Mouse (Mus musculus): Measurements from ENCODE around the gene Mad1l1.

The Mad1l1 gene

DNA sequence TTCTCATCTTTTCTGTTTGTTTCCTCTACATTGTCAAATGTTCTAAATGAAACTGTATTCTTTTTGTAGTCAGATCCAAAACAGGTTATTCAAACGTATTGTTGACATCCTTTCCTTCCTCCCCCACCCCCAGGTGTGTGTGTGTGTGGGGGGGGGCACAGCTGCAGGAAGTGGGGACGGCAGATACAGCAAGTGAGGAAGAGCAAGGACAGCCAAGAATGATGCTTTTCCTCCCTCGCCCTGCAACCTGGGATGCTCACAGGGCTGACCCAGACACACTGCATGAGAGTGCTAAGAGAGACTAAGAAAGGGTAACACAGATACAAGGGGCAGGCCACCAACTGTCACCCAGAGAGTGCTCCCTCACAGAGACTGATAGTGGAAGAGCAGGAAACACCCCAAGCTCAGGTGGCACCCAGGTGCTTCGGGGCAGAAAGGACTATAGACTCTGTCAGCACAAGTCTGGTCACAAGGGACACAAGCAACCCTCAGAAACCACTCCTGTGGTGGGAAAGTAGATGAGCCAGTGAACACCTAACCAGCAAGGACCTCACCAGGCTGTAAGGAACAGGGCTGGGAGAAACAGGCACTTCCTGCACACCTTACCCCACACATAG lies 105.8 kb downstream of the Mad1l1 start:
- DNase-seq (ENCODE audit: low spot score) = no peak

DNA sequence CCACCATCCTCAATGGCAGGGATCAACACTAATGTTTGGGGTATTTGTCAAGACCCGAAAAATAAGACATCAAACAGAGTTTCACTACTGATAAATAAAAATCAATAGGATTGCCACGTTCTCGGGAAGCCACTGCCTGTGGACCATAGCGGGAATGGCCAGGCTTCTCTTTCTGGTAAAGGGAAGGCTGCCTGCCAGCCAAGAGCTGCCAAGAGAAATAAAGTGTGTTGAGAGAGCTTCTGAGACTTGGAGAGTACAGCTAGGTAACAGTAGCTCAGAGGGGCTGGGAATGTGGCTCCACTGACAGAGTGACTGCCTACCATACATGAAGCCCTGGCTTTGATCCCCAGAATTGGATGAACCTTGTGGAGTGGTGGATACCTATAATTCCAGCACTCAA lies 108.4 kb downstream of the Mad1l1 start:
- DNase-seq (ENCODE audit: low spot score) = no peak

DNA sequence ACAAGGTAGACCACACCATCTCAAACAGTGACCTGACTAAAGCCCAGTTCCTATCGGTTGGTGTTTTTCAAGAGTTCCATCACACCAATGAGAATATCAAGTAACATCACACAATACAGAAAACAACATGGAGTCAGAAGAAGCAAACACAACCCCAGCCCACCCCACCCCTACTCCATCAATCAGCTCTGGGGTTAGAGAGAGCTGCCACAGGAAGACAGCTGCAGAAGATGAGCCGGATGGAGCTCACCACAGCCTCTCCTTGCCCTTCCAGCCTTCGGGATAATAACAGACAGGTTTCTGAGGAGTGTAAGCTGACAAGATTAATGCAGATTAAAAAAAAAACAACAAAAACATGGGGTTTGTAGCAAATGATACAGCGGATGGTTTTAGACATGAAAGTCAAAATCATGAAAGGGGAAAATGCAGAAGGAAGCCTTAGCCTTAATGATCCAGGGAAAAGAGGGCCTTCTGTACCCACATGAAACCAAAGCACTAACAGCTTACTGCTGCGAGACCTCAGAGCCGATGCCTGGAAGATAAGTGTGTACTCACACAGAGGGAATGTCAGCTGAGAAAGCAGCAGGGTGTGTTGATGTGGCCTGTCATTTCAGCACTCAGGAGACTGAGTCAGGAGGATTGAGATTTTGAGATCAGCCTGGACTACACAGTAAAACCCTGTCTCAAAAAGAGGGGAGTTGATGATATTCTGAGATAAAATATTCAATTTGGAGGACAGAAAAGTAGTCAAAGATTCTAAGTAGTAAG lies 110.8 kb downstream of the Mad1l1 start:
- DNase-seq (ENCODE audit: low spot score) = no peak

GRCm38 (mm10) chr5:140208743-140209409 lies 112.5 kb downstream of the Mad1l1 start:
- peak; percentile 60 for DNase-seq (ENCODE audit: low spot score)

DNA sequence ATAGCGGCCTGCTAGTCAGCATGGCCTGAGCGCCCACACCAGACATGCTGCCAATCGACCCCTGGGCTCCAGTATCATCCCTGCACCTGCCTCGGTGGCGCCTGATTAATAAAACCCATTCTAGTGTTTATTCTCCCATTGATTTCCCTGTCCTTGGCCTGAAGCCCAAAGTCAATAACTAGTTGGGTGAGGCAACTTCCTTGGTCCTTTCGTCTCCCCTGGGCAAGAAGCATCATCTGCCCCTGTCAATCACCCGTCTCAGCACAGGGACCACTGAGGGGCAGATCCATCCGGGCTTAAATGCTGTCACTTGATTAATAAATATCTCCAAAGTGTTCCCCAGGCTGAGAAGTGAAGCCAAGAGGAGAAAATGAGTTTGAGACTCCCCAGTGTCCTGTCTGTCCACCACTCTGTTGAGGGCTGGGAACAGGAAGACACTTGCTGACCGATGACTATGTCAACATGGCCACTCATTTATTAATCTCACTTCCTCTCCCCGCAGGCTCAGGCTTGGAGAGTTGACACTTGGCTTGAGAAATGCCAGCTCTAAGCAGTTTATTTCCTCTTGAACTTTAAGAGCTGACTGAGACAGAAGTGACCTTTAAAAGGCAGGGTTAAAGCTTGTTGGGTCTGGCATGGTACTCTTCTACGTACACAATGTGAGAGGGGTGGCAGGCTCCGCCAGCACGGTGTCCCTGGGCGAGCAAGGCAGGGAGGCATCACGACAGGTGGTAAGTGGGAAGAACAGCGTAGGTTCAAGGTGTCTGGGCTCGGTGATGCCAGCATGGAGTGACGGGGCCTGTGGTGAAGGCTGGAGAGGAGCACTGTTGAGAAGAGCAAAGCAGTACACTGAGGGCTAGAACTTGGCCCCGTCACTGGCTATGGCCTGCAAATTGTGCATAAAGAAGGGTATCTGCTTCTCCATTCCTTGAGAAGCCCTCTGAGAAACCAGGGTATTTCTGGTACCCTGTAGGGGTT lies 114.3 kb downstream of the Mad1l1 start:
- no peak for DNase-seq (ENCODE audit: low spot score)

DNA sequence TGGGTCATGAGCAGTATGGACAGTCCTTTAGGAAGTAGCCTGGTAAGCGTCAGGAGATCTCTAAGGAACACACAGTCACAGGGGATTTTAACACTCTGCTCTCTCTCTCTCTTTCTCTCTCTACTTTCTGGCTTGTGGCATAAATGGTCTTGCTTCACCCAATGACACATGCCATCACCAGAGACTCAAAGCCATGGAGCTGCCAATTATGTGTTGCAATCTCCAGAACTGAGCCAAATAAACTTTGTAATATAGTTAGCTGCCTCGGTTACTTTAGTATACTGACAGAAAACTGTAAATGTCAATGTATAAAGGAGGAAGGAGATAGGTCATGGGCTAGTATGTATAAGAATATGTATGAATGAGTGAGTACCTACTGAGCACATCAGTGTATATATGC lies 115.4 kb downstream of the Mad1l1 start:
- no peak for DNase-seq (ENCODE audit: low spot score)

DNA sequence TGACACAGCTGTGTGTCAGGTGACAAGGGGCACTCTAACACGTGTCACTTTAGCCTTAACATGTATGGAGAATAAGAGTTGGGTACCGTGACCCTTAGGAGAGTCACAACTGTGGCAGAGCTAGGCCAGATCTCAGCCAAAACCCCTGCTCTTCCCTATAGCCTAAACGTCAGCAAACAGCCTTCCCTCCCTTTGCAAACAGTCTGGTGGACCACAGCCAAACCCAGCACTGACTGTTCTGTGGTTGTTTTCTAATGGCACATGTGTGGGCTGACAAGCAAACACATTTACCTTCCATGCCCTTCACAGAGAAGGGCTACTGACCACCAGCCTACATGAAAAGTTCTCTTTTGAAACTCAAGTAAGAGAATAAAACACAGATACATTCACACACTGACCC lies 116.9 kb downstream of the Mad1l1 start:
- no peak for DNase-seq (ENCODE audit: low spot score)

DNA sequence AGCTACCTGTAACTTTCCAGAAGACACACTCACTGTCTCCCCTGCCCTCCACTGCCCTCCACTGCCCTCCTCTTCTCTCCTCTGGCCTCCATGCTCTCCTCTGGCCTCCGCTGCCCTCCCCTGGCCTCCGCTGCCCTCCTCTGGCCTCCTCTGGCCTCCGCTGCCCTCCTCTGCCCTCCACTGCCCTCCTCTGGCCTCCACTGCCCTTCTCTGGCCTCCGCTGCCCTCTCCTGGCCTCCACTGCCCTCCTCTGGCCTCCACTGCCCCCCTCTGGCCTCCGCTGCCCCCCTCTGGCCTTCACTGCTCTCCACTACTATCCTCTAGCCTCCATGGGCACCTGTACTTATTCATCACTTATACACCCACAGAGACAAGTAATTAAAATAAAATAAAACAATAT lies 117.3 kb downstream of the Mad1l1 start:
- DNase-seq (ENCODE audit: low spot score) = no peak

DNA sequence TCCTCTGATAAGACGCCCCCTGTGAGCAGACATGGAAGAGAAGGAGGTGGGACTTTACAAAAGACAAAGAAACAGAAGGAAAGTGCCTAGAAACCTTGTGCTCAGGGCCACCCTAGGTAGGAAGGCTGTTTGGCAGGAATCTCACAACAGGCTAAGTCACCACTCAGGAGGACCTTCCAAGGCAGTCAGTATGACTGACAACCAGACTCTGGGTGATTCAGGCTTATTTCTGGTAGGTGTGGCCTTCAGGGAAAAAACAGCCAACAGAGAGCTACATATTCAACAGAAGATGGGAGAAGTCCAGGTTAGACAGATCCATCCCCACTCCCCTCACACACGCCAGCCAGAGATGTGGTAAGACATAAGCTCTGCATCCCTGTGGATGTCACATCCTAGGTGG lies 118.9 kb downstream of the Mad1l1 start:
- DNase-seq (ENCODE audit: low spot score) = no peak

DNA sequence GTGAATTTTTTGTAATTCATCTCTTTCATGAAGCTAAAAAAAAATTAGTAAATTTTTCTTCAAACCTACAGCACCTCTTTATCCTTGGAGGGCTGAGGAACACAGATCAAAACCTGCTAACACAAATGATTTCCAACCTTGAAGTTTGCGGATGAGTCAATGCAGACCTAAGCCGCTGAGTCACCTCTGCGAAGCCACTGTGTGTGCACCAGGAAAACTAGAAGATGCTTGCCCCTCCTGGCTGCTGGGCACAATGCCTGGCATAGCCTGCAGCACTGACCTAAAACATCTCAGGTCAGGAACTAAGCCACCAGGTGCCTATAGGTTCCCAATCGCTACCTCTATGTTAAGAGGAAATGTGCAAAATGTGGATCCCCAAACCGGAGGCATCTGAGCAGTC lies 119.8 kb downstream of the Mad1l1 start:
- no peak for DNase-seq (ENCODE audit: low spot score)

- DNase-seq (ENCODE audit: low spot score) = no peak
These were observed 120.2 kb downstream of the Mad1l1 start for GRCm38 (mm10) chr5:140201109-140201508.

- DNase-seq (ENCODE audit: low spot score) = peak; percentile 87
These were observed 123.6 kb downstream of the Mad1l1 start for GRCm38 (mm10) chr5:140197705-140198104.

DNA sequence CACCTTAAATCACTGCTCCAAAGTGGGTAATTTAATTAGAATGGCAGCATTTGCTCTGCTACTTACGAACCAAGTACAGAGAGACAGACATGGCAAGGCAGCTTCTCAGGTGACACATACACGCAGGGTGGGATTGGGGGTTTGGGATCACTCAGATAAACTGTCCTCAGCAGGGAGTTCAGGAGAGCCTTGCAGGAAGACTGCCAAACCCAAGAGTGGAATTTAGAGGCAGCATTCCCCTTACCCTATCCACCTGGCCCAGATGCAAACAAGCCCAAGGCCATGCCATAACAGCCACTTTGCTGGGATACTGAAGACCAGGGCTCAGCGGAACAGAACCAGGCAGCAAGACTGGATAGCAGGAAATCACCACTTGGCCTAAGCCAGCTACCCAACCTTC lies 124.9 kb downstream of the Mad1l1 start:
- no peak for DNase-seq (ENCODE audit: low spot score)

DNA sequence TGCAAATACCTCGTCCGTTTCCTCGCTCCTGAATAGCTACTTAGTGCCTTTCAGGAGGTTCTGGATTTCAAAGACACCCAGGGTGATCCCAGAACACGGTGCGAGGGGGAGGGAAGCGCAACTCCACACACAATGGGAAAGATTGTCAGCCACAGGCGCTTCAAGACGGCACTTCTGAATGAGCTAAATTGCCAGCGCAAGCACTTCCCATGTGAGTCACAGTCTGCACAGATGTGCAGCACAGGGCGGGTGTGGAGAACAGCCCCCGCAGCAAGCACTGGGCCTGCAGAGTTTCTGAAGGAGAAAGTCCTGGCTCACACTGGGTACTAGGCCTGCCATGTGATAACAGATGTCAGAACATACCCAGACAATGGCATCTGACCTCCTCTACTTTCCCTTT lies 127.2 kb downstream of the Mad1l1 start:
- no peak for DNase-seq (ENCODE audit: low spot score)

- DNase-seq (ENCODE audit: low spot score) = no peak
These were observed 129.8 kb downstream of the Mad1l1 start for GRCm38 (mm10) chr5:140191539-140191938.

GRCm38 (mm10) chr5:140186351-140186750 lies 135.0 kb downstream of the Mad1l1 start:
- DNase-seq (ENCODE audit: low spot score) = no peak

DNA sequence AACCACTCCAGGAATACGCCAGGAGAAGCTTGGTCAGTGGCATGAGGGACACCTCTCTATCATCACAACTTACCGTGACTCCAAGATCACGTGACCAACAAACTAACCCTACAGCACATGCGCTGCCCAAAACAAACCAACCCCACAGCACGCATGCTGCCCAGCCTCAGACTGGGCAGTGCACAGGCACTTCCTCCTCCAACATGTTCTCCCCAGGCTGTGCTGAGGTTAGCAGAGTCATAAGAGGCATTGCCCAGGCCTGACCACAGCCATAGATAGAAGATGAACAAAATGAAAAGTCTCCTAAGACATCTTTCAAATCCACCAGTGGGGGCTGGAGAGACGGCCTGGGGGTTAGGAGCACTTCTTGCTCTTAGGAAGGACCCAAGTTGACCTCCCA lies 135.6 kb downstream of the Mad1l1 start:
- no peak for DNase-seq (ENCODE audit: low spot score)

DNA sequence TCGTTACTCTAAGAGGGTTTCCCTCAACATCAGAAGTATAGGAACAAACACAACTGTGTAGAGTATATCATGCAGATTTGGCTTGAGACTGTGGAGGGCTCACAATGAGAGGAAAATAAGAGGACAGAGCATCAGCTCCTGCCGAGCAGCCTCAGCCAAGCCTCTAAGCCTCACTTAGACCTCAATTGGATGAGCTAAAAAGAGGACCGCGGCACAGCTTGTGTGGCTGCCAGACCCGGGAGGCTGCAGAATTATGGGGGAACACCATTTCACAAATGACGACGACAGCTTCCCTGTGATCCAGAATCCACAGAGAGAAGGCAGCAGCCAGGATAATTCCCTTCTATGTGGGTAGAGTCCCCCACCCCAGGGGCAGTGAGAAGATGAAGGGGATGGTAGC lies 138.0 kb downstream of the Mad1l1 start:
- no peak for DNase-seq (ENCODE audit: low spot score)

- no peak for DNase-seq (ENCODE audit: low spot score)
These were observed 139.0 kb downstream of the Mad1l1 start for GRCm38 (mm10) chr5:140182351-140182750.

DNA sequence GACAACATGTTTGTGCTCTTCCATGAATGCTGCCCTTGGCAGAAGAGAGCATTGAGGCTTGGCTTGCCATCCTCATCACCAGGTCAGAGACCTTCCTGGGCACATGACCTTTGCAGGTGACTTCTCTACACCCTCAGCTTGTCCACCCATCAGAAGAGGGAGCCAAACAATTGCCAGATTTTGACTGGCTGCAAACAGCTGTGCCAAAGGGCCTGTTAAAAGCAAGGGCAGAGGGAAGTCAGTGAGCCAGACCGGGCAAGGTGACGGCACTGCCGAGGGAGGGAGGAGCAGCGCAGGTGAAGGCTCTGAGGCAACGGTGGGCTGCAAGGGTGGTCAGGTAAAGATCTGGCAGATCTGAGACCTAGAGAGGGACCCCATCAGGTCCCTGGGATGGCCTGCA lies 141.3 kb downstream of the Mad1l1 start:
- no peak for DNase-seq (ENCODE audit: low spot score)

- DNase-seq (ENCODE audit: low spot score) = no peak
These were observed 143.2 kb downstream of the Mad1l1 start for GRCm38 (mm10) chr5:140178058-140178690.

DNA sequence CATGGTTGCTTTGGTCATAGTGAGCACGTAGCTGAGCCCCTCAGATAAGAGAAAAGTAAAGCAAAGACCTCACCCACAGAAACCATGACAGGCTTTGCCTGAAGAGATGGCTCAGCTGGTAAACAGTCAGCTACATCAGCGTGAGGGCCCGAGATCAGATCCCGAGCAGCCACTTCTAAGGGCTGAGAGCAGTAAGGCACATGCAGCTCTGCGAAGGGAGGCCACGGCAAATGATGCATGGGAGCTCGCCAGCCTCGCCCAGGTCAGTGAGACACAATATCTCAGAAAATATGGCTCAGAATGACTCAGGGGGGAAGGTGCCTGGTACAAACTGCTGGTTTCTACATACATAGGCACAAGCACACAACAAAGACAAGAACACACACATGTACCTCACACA lies 143.8 kb downstream of the Mad1l1 start:
- no peak for DNase-seq (ENCODE audit: low spot score)

Measured in retina, embryonic 14.5 days (tissue).